Mouse (Mus musculus): ENCODE measurements around the gene Tmem263.

DNA sequence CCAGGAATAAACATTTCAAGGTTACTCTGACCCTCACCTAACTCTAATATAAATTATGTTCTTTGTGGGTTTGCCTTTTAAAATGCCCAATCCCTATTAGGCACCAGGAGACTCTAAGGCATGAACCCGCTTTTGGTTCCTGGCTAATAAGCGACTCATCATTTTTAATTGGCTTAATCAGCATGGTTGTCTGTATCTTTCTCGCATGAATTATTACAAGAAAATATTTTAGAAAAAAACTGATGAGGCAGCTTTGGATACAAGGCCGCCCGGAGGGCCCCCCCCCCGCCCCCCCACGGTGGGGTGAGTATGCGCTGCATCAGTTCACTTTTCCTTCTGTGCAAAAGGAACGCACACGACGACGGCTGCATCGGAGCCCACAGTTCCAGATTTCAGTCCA lies 62.4 kb downstream of the Tmem263 start:
- TF ChIP-seq HCFC1 (IDR thresholded peaks at IDR 0.05; ENCODE audit: borderline replicate concordance, insufficient read depth, low read length) (no peak), MAFK (IDR thresholded peaks at IDR 0.05; ENCODE audit: insufficient read depth, low read depth, low read length) (no peak)
